Mouse (Mus musculus): ENCODE results near the gene Zbtb4. TPM values are rescaled to one million over a fixed set of nuclear protein-coding genes. Genes with fewer than 3 reads are reported as not detected.

Zbtb4 gene
- polyA plus RNA-seq, 1 experiment from 2014 or later: 6.6 TPM

GRCm38 (mm10) chr11:69760160-69760900, 5.4 kb upstream of the Zbtb4 start:
- no peaks in the 10 kb centered on the region for H3K9me3 ChIP-seq (ENCODE audit: low read length)
- TF ChIP-seq EP300 (IDR thresholded peaks at IDR 0.05) (no peak), CTCF (IDR thresholded peaks at IDR 0.05) (no peak)
- no peak overlapping the region for H3K4me2 ChIP-seq (replicated peaks; ENCODE audit: low read depth, low read length)
- DNase-seq (ENCODE audit: low spot score) (peak; percentile 31), ATAC-seq (no peak)
- 75% methylated on average over 14 of the region's 14 CpGs for WGBS
- peak overlapping the region; percentile 99 for H3K27ac ChIP-seq (ENCODE audit: low read length)
- H3K4me3 ChIP-seq (ENCODE audit: low read depth, low read length): no peak overlapping the region
- no peak overlapping the region for H3K9ac ChIP-seq (replicated peaks; ENCODE audit: low read depth)
- peaks cover 11% of the 10 kb centered on the region for H3K4me1 ChIP-seq (ENCODE audit: insufficient read depth, low read depth, low read length)
- no peaks in the 10 kb centered on the region for H3K27me3 ChIP-seq (replicated peaks; ENCODE audit: insufficient read depth, low read length)
- no peaks in the 10 kb centered on the region for H3K36me3 ChIP-seq (ENCODE audit: insufficient read depth, low read length)

- DNase-seq (ENCODE audit: low spot score): no peak
- Histone ChIP-seq H3K27ac (ENCODE audit: low read length) (no peak overlapping the region), H3K36me3 (ENCODE audit: insufficient read depth, low read length) (no peaks in the 10 kb centered on the region), H3K4me1 (ENCODE audit: insufficient read depth, low read depth, low read length) (peaks cover 11% of the 10 kb centered on the region), H3K27me3 (replicated peaks; ENCODE audit: insufficient read depth, low read length) (no peaks in the 10 kb centered on the region), H3K9ac (replicated peaks; ENCODE audit: low read depth) (no peak overlapping the region), H3K9me3 (ENCODE audit: low read length) (no peaks in the 10 kb centered on the region), H3K4me3 (ENCODE audit: low read depth, low read length) (no peak overlapping the region), H3K4me2 (replicated peaks; ENCODE audit: low read depth, low read length) (no peak overlapping the region)
- 95% methylated on average over 7 of the region's 7 CpGs for WGBS
- no peak for ATAC-seq
- no peak for TF ChIP-seq EP300 (IDR thresholded peaks at IDR 0.05)
- no peak for TF ChIP-seq CTCF (IDR thresholded peaks at IDR 0.05)
These were observed 4.9 kb upstream of the Zbtb4 start for GRCm38 (mm10) chr11:69760901-69761200.

GRCm38 (mm10) chr11:69761868-69762267, 3.8 kb upstream of the Zbtb4 start, which contains the start of gene Slc35g3:
Gene Slc35g3, minus strand, starts transcription at chr11:69761968.
- Histone ChIP-seq H3K4me3 (ENCODE audit: low read depth, low read length) (no peak within 1 kb of the TSS), H3K9me3 (ENCODE audit: low read length) (no peaks in the 10 kb centered on the region), H3K27me3 (replicated peaks; ENCODE audit: insufficient read depth, low read length) (no peaks in the 10 kb centered on the region), H3K4me2 (replicated peaks; ENCODE audit: low read depth, low read length) (no peak within 1 kb of the TSS), H3K4me1 (ENCODE audit: insufficient read depth, low read depth, low read length) (peaks cover 5% of the 10 kb centered on the region; the same call in 1 of the 2 replicates), H3K27ac (ENCODE audit: low read length) (no peak within 1 kb of the TSS), H3K9ac (replicated peaks; ENCODE audit: low read depth) (no peak within 1 kb of the TSS), H3K36me3 (ENCODE audit: insufficient read depth, low read length) (no peaks in the 10 kb centered on the region)
- DNase-seq (ENCODE audit: low spot score) (no peak), ATAC-seq (no peak)
- WGBS: 79% methylated on average over 1 of the region's 1 CpGs
- TF ChIP-seq EP300 (IDR thresholded peaks at IDR 0.05) (no peak), CTCF (IDR thresholded peaks at IDR 0.05) (no peak)

- H3K4me3 ChIP-seq (ENCODE audit: low read depth, low read length): no peak overlapping the region
- no peak overlapping the region for H3K27ac ChIP-seq (ENCODE audit: low read length)
- no peak for DNase-seq (ENCODE audit: low spot score)
- ATAC-seq: no peak
- H3K4me1 ChIP-seq (ENCODE audit: insufficient read depth, low read depth, low read length): peaks cover 16% of the 10 kb centered on the region; the same call in 1 of the 2 replicates
- no peaks in the 10 kb centered on the region for H3K36me3 ChIP-seq (ENCODE audit: insufficient read depth, low read length)
- H3K4me2 ChIP-seq (replicated peaks; ENCODE audit: low read depth, low read length): no peak overlapping the region
- H3K27me3 ChIP-seq (replicated peaks; ENCODE audit: insufficient read depth, low read length): no peaks in the 10 kb centered on the region
- TF ChIP-seq CTCF (IDR thresholded peaks at IDR 0.05) (peak; percentile 55), EP300 (IDR thresholded peaks at IDR 0.05) (no peak)
- no peak overlapping the region for H3K9ac ChIP-seq (replicated peaks; ENCODE audit: low read depth)
- 73% methylated on average over 7 of the region's 7 CpGs for WGBS
- no peaks in the 10 kb centered on the region for H3K9me3 ChIP-seq (ENCODE audit: low read length)
These were observed 2.2 kb upstream of the Zbtb4 start for GRCm38 (mm10) chr11:69763551-69763950.

- WGBS: 1% methylated on average over 21 of the region's 37 CpGs
- peak overlapping the region; percentile 57 for H3K4me2 ChIP-seq (replicated peaks; ENCODE audit: low read depth, low read length)
- H3K4me1 ChIP-seq (ENCODE audit: insufficient read depth, low read depth, low read length): peaks cover 13% of the 10 kb centered on the region; the same call in 1 of the 2 replicates
- no peaks in the 10 kb centered on the region for H3K9me3 ChIP-seq (ENCODE audit: low read length)
- peak; percentile 20; the same call in 1 of the 2 replicates for TF ChIP-seq CTCF (IDR thresholded peaks at IDR 0.05)
- no peak for TF ChIP-seq EP300 (IDR thresholded peaks at IDR 0.05)
- no peaks in the 10 kb centered on the region for H3K27me3 ChIP-seq (replicated peaks; ENCODE audit: insufficient read depth, low read length)
- H3K27ac ChIP-seq (ENCODE audit: low read length): peak overlapping the region; percentile 99
- DNase-seq (ENCODE audit: low spot score): peak; percentile 87
- peak; percentile 87 for ATAC-seq
- peak overlapping the region; percentile 99 for H3K9ac ChIP-seq (replicated peaks; ENCODE audit: low read depth)
- no peaks in the 10 kb centered on the region for H3K36me3 ChIP-seq (ENCODE audit: insufficient read depth, low read length)
- H3K4me3 ChIP-seq (ENCODE audit: low read depth, low read length): peak overlapping the region; percentile 97
These were observed 456 bp downstream of the Zbtb4 start for GRCm38 (mm10) chr11:69766126-69766609.

GRCm38 (mm10) chr11:69766872-69767624, 1.3 kb downstream of the Zbtb4 start:
- TF ChIP-seq EP300 (IDR thresholded peaks at IDR 0.05): no peak; the same call in 1 of the 2 replicates
- TF ChIP-seq CTCF (IDR thresholded peaks at IDR 0.05): no peak

More at GRCm38 (mm10) chr11:69766872-69767624, 1.3 kb downstream of the Zbtb4 start:
- H3K4me2 ChIP-seq (replicated peaks; ENCODE audit: low read depth, low read length): peak overlapping the region; percentile 57
- peak; percentile 44 for DNase-seq (ENCODE audit: low spot score)
- no peaks in the 10 kb centered on the region for H3K27me3 ChIP-seq (replicated peaks; ENCODE audit: insufficient read depth, low read length)
- H3K9me3 ChIP-seq (ENCODE audit: low read length): no peaks in the 10 kb centered on the region
- no peaks in the 10 kb centered on the region for H3K36me3 ChIP-seq (ENCODE audit: insufficient read depth, low read length)
- H3K9ac ChIP-seq (replicated peaks; ENCODE audit: low read depth): peak overlapping the region; percentile 99
- H3K27ac ChIP-seq (ENCODE audit: low read length): peak overlapping the region; percentile 99
- 42% methylated on average over 13 of the region's 13 CpGs for WGBS
- peak overlapping the region; percentile 97 for H3K4me3 ChIP-seq (ENCODE audit: low read depth, low read length)
- ATAC-seq: 0 out of 2 replicates have a peak, but pooled peaks have one; percentile 12
- H3K4me1 ChIP-seq (ENCODE audit: insufficient read depth, low read depth, low read length): peaks cover 13% of the 10 kb centered on the region; the same call in 1 of the 2 replicates

All from lung, postnatal 0 days (tissue).